Mouse (Mus musculus) left cerebral cortex, postnatal 25 days (tissue): ENCODE results near the gene Rhox8. TPM values are rescaled to one million over a fixed set of nuclear protein-coding genes. Genes with fewer than 3 reads are reported as not detected.
"Not testable (repeated sequence)": the region's sequence is repeated elsewhere in the genome, so short reads cannot be mapped to it uniquely, and the experiment has no call there.

Experiments used
- DNase-seq, 2 experiments: peaks; one replicate each; pipeline ENCODE4 v3.0.0; 2022; ENCODE audit warnings: low spot score in 2 of 2, mixed read lengths in 1 of 2
- intact Hi-C: fragments of 180-260 bp; cut with DNase I; formaldehyde crosslinking; loops from one replicate; pipeline ENCODE4 v1.15.1; 2025
- total RNA-seq, 2 experiments: library from RNA; stranded (reverse); gene quantifications; 2 replicates each; pipeline ENCODE4 v1.2.3; 2021

Rhox8 gene
- not detected for total RNA-seq

- DNase-seq = no peak
- intact Hi-C loops = no loop called here
Measured at GRCm38 (mm10) chrX:37878844-37879243, at the start of gene Rhox8. Gene Rhox8 (minus strand): TSS chrX:37878944.

- intact Hi-C loops = no loop called here
- no peak for DNase-seq
Measured at GRCm38 (mm10) chrX:37916311-37916710, 37.6 kb upstream of the Rhox8 start.

GRCm38 (mm10) chrX:37908581-37908980, 29.8 kb upstream of the Rhox8 start:
- intact Hi-C loops = no loop called here
- DNase-seq = no peak

- intact Hi-C loops = no loop called here
- DNase-seq = no peak
Measured at GRCm38 (mm10) chrX:37903727-37904126, 25.0 kb upstream of the Rhox8 start.

- DNase-seq, intact Hi-C loops: not testable (repeated sequence)
Measured at GRCm38 (mm10) chrX:37901670-37902069, 22.9 kb upstream of the Rhox8 start, which contains the start of gene Rhox9. Gene Rhox9 (minus strand): TSS chrX:37901770.

- DNase-seq, intact Hi-C loops: not testable (repeated sequence)
Measured at GRCm38 (mm10) chrX:37897132-37897531, 18.4 kb upstream of the Rhox8 start, which contains the start of gene Rhox7b. Gene Rhox7b (minus strand): TSS chrX:37897232.

GRCm38 (mm10) chrX:37871641-37872040, 7.1 kb downstream of the Rhox8 start:
- no peak for DNase-seq
- intact Hi-C loops = no loop called here

- intact Hi-C loops, DNase-seq: not testable (repeated sequence)
Measured at GRCm38 (mm10) chrX:37831386-37831785, 47.4 kb downstream of the Rhox8 start, which contains the start of gene Rhox7a. Gene Rhox7a (plus strand): TSS chrX:37831686.

GRCm38 (mm10) chrX:37826610-37827009, 52.1 kb downstream of the Rhox8 start, which contains the start of gene Rhox6:
Gene Rhox6 (plus strand): TSS chrX:37826910.
- DNase-seq, intact Hi-C loops: not testable (repeated sequence)

Other genes starting within 250 kb of the Rhox8 start
- not detected for gene Rhox2g, start 235.5 kb downstream of the Rhox8 start, total RNA-seq
- not detected for gene Rhox4g, start 227.6 kb downstream of the Rhox8 start, total RNA-seq
- gene Rhox3h, start 210.2 kb downstream of the Rhox8 start, total RNA-seq = not detected
- not detected for gene Rhox2h, start 205.7 kb downstream of the Rhox8 start, total RNA-seq
- not detected for gene Rhox5, start 74.1 kb downstream of the Rhox8 start, total RNA-seq
- gene Rhox6, start 52.0 kb downstream of the Rhox8 start, total RNA-seq = not detected
- not detected for gene Rhox7a, start 47.3 kb downstream of the Rhox8 start, total RNA-seq
- not detected for gene Rhox7b, start 18.3 kb upstream of the Rhox8 start, total RNA-seq
- gene Rhox9, start 22.8 kb upstream of the Rhox8 start, total RNA-seq = not detected
- gene Btg1-ps1, start 139.9 kb upstream of the Rhox8 start, total RNA-seq = not detected
- gene Btg1-ps2, start 164.2 kb upstream of the Rhox8 start, total RNA-seq = not detected
- gene Rhox10, start 187.5 kb upstream of the Rhox8 start, total RNA-seq = not detected
- gene Rhox11, start 206.2 kb upstream of the Rhox8 start, total RNA-seq = not detected
- not detected for gene Rhox12, start 232.0 kb upstream of the Rhox8 start, total RNA-seq
- not detected for gene Rhox13, start 242.3 kb upstream of the Rhox8 start, total RNA-seq